Mouse (Mus musculus): ENCODE measurements at regions not wholly inside any gene's neighbourhood (a gene's known extent, or its start where the extent isn't known, plus 50 kb on each side); places are given as distances from the start of the nearest gene placed in this dataset.

DNA sequence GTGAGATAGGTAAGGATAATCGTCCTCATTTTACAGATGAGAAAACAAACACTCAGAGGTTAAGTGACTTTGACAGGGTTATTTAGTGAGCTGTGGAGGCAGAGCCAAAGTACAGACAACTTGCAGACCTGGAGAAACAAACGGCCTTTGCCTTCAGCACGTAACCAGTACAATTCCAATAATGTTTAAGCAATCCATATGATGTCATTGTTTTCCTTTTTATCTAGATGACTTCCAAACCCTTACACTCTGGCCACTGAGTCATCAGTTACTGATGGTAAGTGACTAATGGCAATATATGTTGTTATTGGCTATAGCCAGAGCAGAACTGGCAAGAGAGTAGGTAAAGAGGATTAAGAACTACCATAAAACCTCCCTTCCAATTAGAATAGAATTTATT lies 567.6 kb downstream of the Adgrl2 start:
- TF ChIP-seq CEBPB (IDR thresholded peaks at IDR 0.05; ENCODE audit: low read depth) (no peak), FOSL1 (IDR thresholded peaks at IDR 0.05; ENCODE audit: insufficient read depth, low read length, poor library complexity, severe bottlenecking) (no peak), MYOD1 (IDR thresholded peaks at IDR 0.05; ENCODE audit: control insufficient read depth, insufficient read length, low read depth) (no peak), MAX (IDR thresholded peaks at IDR 0.05) (no peak), MYOG (IDR thresholded peaks at IDR 0.05; ENCODE audit: control insufficient read depth, extremely low read depth, insufficient read length) (no peak), USF1 (IDR thresholded peaks at IDR 0.05; ENCODE audit: low read depth) (no peak), CTCF (IDR thresholded peaks at IDR 0.05; ENCODE audit: control insufficient read depth, insufficient read depth, insufficient read length) (no peak)
- no peak overlapping the region for H3ac ChIP-seq (ENCODE audit: control insufficient read depth, insufficient read length, low read depth)
- no peak overlapping the region for H3K4me3 ChIP-seq (ENCODE audit: insufficient read depth, poor library complexity, severe bottlenecking)
- H3K27me3 ChIP-seq (ENCODE audit: control insufficient read depth, insufficient read depth, insufficient read length), result no peaks in the 10 kb centered on the region
- H3K79me2 ChIP-seq (ENCODE audit: control insufficient read depth, insufficient read depth), result no peaks in the 10 kb centered on the region
- no peaks in the 10 kb centered on the region for H3K36me3 ChIP-seq (ENCODE audit: control insufficient read depth, insufficient read depth)
- H3K79me3 ChIP-seq (ENCODE audit: low read depth), result no peaks in the 10 kb centered on the region

DNA sequence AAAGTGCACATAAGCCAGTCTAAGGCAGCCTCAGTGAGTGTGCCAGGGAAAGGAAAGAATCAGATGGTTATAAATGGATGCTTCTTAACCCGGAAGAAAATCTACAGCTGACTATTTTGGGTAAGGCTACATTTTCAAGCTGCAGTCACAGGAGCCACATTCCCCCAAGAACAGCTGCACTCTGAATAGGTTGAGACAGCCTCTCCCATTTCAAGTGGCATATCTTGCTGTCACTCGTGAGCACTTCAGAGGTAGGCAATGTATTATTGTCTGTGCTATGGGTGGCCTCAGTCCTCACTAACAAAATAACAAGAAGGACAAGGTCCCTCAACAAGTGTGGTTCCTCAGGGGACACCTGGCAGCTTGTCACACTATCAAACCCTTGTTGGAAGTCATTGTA lies 568.1 kb downstream of the Adgrl2 start:
- Histone ChIP-seq H3K79me3 (ENCODE audit: low read depth) (no peaks in the 10 kb centered on the region), H3K79me2 (ENCODE audit: control insufficient read depth, insufficient read depth) (no peaks in the 10 kb centered on the region)
- TF ChIP-seq CEBPB (IDR thresholded peaks at IDR 0.05; ENCODE audit: low read depth) (no peak), FOSL1 (IDR thresholded peaks at IDR 0.05; ENCODE audit: insufficient read depth, low read length, poor library complexity, severe bottlenecking) (no peak), MYOG (IDR thresholded peaks at IDR 0.05; ENCODE audit: control insufficient read depth, extremely low read depth, insufficient read length) (no peak), CTCF (IDR thresholded peaks at IDR 0.05; ENCODE audit: control insufficient read depth, insufficient read depth, insufficient read length) (no peak), MYOD1 (IDR thresholded peaks at IDR 0.05; ENCODE audit: control insufficient read depth, insufficient read length, low read depth) (peak; percentile 44)

DNA sequence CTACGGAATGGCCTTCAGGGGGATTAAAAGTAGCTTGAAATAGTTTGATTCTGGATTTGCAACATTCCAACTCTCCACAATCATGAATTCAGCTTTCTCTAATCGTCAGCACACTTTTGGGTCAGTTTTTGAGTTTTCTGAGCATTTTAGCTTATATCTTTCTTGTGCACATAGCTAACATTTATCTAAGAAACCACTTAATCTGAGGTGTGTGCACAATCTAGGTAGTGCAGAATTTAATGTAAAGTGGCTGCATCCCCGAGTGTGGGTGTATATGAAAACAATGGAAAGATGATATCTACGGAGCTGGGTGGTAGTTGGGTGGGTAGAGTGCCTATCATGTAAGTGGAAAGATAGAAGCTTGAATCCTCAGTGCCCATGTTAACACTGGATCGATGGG lies 570.1 kb downstream of the Adgrl2 start:
- no peak for TF ChIP-seq MYOG (IDR thresholded peaks at IDR 0.05; ENCODE audit: control insufficient read depth, extremely low read depth, insufficient read length)
- no peak for TF ChIP-seq USF1 (IDR thresholded peaks at IDR 0.05; ENCODE audit: low read depth)
- no peak for TF ChIP-seq MYOD1 (IDR thresholded peaks at IDR 0.05; ENCODE audit: control insufficient read depth, insufficient read length, low read depth)
- no peak for TF ChIP-seq CEBPB (IDR thresholded peaks at IDR 0.05; ENCODE audit: low read depth)
- TF ChIP-seq FOSL1 (IDR thresholded peaks at IDR 0.05; ENCODE audit: insufficient read depth, low read length, poor library complexity, severe bottlenecking), result no peak
- TF ChIP-seq CTCF (IDR thresholded peaks at IDR 0.05; ENCODE audit: control insufficient read depth, insufficient read depth, insufficient read length), result no peak
- TF ChIP-seq MAX (IDR thresholded peaks at IDR 0.05), result no peak
- Histone ChIP-seq H3K36me3 (ENCODE audit: control insufficient read depth, insufficient read depth) (no peaks in the 10 kb centered on the region), H3K79me2 (ENCODE audit: control insufficient read depth, insufficient read depth) (no peaks in the 10 kb centered on the region), H3K79me3 (ENCODE audit: low read depth) (no peaks in the 10 kb centered on the region), H3K27me3 (ENCODE audit: control insufficient read depth, insufficient read depth, insufficient read length) (no peaks in the 10 kb centered on the region), H3ac (ENCODE audit: control insufficient read depth, insufficient read length, low read depth) (no peak overlapping the region), H3K4me3 (ENCODE audit: insufficient read depth, poor library complexity, severe bottlenecking) (no peak overlapping the region)

More for the DNA sequence above, 568.1 kb downstream of the Adgrl2 start:
- no peak overlapping the region for H3ac ChIP-seq (ENCODE audit: control insufficient read depth, insufficient read length, low read depth)
- no peaks in the 10 kb centered on the region for H3K27me3 ChIP-seq (ENCODE audit: control insufficient read depth, insufficient read depth, insufficient read length)
- no peaks in the 10 kb centered on the region for H3K36me3 ChIP-seq (ENCODE audit: control insufficient read depth, insufficient read depth)
- no peak overlapping the region for H3K4me3 ChIP-seq (ENCODE audit: insufficient read depth, poor library complexity, severe bottlenecking)

DNA sequence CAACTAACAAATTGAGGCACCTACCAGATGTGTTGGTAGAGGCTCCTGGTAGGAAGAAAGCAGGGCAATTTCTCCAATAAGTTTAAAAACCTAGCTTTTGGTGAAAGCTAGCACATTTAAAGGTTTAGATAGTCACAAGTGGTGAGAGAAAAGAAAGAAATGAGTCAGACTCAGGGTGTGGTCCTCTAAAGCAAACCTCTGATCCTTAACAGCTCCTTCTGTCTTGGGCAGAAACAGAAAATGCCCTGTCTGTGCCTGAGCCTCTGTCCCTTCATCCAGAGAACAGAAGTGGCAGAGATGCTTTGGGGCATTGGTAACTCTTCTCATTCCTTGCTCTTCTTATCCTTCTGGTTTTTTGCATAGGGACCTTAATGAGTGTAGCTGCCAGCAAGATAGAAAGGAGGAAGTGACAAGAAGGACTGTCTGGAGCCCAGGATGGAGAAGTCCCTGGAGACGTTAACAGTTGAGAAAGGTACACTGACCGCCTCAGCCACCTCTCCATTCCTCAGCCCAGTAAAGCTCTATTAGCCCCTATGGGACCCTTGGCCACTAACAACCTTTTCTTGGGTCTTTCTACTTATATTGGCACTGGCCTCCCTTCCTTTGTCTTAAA lies 570.8 kb downstream of the Adgrl2 start:
- Histone ChIP-seq H3K27me3 (ENCODE audit: control insufficient read depth, insufficient read depth, insufficient read length) (no peaks in the 10 kb centered on the region), H3ac (ENCODE audit: control insufficient read depth, insufficient read length, low read depth) (no peak overlapping the region), H3K36me3 (ENCODE audit: control insufficient read depth, insufficient read depth) (no peaks in the 10 kb centered on the region), H3K79me3 (ENCODE audit: low read depth) (no peaks in the 10 kb centered on the region), H3K79me2 (ENCODE audit: control insufficient read depth, insufficient read depth) (no peaks in the 10 kb centered on the region), H3K4me3 (ENCODE audit: insufficient read depth, poor library complexity, severe bottlenecking) (no peak overlapping the region)
- TF ChIP-seq MYOG (IDR thresholded peaks at IDR 0.05; ENCODE audit: control insufficient read depth, extremely low read depth, insufficient read length) (no peak), FOSL1 (IDR thresholded peaks at IDR 0.05; ENCODE audit: insufficient read depth, low read length, poor library complexity, severe bottlenecking) (no peak), MYOD1 (IDR thresholded peaks at IDR 0.05; ENCODE audit: control insufficient read depth, insufficient read length, low read depth) (no peak), CEBPB (IDR thresholded peaks at IDR 0.05; ENCODE audit: low read depth) (no peak), USF1 (IDR thresholded peaks at IDR 0.05; ENCODE audit: low read depth) (no peak), CTCF (IDR thresholded peaks at IDR 0.05; ENCODE audit: control insufficient read depth, insufficient read depth, insufficient read length) (no peak), MAX (IDR thresholded peaks at IDR 0.05) (no peak)

DNA sequence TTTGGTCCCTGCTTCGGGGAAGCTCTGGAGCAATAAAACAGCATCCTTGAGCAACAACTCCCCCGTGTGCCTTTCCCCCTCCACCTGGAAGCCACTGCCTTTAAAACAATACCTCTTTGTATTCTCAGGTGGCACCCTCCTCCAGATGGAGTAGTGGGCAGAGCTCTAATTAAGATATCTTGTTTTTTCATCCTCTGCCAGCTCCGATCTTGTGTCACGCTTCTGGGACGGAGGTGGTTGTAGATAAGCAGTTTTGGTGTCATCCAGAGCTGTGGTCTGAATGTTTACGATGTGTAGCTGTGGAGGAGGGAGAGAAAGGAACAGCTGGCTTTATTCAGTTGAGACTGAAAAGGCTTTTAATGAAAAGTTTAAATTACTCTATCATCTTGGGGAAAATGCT lies 572.3 kb downstream of the Adgrl2 start:
- H3ac ChIP-seq (ENCODE audit: control insufficient read depth, insufficient read length, low read depth), result no peak overlapping the region

DNA sequence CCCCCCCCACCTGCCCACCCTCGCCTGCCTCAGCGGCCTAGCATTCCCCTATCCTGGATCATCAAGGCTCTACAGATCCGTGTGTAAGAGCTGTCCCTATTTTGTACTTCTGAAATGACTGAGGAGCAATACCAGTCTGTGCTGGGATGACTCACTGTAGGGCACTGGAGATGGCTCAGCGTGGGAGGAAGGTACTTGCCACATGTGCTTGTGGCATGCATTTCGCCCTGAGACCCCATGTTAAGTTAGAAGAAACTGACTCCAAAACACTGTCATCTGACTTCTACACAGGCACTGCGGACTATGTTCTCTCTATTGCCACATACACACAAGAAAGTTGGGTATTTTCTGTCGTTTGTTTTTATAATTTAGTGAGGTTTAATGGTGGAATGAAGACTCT lies 574.9 kb downstream of the Adgrl2 start:
- no peaks in the 10 kb centered on the region for H3K79me2 ChIP-seq (ENCODE audit: control insufficient read depth, insufficient read depth)
- no peak overlapping the region for H3K4me3 ChIP-seq (ENCODE audit: insufficient read depth, poor library complexity, severe bottlenecking)
- H3K27me3 ChIP-seq (ENCODE audit: control insufficient read depth, insufficient read depth, insufficient read length), result no peaks in the 10 kb centered on the region
- no peaks in the 10 kb centered on the region for H3K79me3 ChIP-seq (ENCODE audit: low read depth)
- no peak overlapping the region for H3ac ChIP-seq (ENCODE audit: control insufficient read depth, insufficient read length, low read depth)
- no peaks in the 10 kb centered on the region for H3K36me3 ChIP-seq (ENCODE audit: control insufficient read depth, insufficient read depth)
- TF ChIP-seq USF1 (IDR thresholded peaks at IDR 0.05; ENCODE audit: low read depth) (no peak), MAX (IDR thresholded peaks at IDR 0.05) (no peak), FOSL1 (IDR thresholded peaks at IDR 0.05; ENCODE audit: insufficient read depth, low read length, poor library complexity, severe bottlenecking) (no peak), MYOG (IDR thresholded peaks at IDR 0.05; ENCODE audit: control insufficient read depth, extremely low read depth, insufficient read length) (no peak), CEBPB (IDR thresholded peaks at IDR 0.05; ENCODE audit: low read depth) (no peak), MYOD1 (IDR thresholded peaks at IDR 0.05; ENCODE audit: control insufficient read depth, insufficient read length, low read depth) (no peak), CTCF (IDR thresholded peaks at IDR 0.05; ENCODE audit: control insufficient read depth, insufficient read depth, insufficient read length) (no peak)

More for the DNA sequence above, 572.3 kb downstream of the Adgrl2 start:
- TF ChIP-seq MAX (IDR thresholded peaks at IDR 0.05), result no peak
- peak; percentile 64 for TF ChIP-seq MYOD1 (IDR thresholded peaks at IDR 0.05; ENCODE audit: control insufficient read depth, insufficient read length, low read depth)
- no peak for TF ChIP-seq USF1 (IDR thresholded peaks at IDR 0.05; ENCODE audit: low read depth)
- no peaks in the 10 kb centered on the region for H3K36me3 ChIP-seq (ENCODE audit: control insufficient read depth, insufficient read depth)
- H3K79me3 ChIP-seq (ENCODE audit: low read depth), result no peaks in the 10 kb centered on the region
- H3K27me3 ChIP-seq (ENCODE audit: control insufficient read depth, insufficient read depth, insufficient read length), result no peaks in the 10 kb centered on the region
- no peak overlapping the region for H3K4me3 ChIP-seq (ENCODE audit: insufficient read depth, poor library complexity, severe bottlenecking)
- H3K79me2 ChIP-seq (ENCODE audit: control insufficient read depth, insufficient read depth), result no peaks in the 10 kb centered on the region
